Mouse (Mus musculus) cerebellum, adult 2 months (tissue): ENCODE data around the gene Dlx3.

Experiments
- CTCF ChIP-seq: fragments of 200-500 bp; IDR thresholded peaks from 2 replicates; pipeline ENCODE4 v1.5.1; 2011; ENCODE audit warnings: low read depth, mild to moderate bottlenecking, control low read depth, low read length, moderate library complexity, borderline replicate concordance; ENCODE audit not compliant: insufficient read depth
- POLR2A ChIP-seq: fragments of 200-500 bp; IDR thresholded peaks from 2 replicates; pipeline ENCODE4 v1.6.1; 2011; ENCODE audit warnings: low read length, control low read depth, borderline replicate concordance; ENCODE audit not compliant: insufficient read depth

DNA sequence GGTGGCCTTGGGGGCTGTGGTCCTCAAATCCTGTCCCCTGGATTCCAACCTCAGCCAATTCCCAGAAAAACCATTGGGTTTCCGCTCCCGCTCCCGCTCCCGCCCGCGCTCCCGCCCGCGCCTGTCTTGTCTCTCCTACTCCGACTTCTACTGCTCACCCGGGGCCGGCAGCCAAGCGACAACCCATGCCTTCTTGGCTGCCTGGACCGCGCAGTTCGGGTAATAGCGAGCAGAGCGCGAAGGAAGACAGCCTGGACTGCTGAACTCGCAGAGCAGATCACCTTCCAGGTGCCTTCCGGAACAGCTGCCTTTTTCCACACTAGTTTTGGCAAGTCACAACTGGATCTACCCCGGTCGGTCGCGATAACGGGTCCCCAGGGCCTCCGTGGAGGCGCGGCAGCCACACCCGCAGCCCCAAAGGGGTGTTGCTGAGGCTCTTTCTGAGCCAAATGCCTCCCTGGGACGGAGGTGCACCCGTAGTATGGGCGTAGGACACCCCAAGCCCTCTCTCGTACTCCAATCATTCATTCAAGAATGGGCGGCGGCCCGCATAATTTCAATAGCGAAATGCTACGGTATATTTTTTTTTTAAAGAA lies 23.2 kb downstream of the Dlx3 start:
- no peak for TF ChIP-seq CTCF
- no peak for TF ChIP-seq POLR2A
